Mouse (Mus musculus): ENCODE data around the gene Eepd1. TPM values are rescaled to one million over a fixed set of nuclear protein-coding genes. Genes with fewer than 3 reads are reported as not detected.

Eepd1 gene
- total RNA-seq, 2 experiments from 2014 or later: 99.2 to 114 TPM

DNA sequence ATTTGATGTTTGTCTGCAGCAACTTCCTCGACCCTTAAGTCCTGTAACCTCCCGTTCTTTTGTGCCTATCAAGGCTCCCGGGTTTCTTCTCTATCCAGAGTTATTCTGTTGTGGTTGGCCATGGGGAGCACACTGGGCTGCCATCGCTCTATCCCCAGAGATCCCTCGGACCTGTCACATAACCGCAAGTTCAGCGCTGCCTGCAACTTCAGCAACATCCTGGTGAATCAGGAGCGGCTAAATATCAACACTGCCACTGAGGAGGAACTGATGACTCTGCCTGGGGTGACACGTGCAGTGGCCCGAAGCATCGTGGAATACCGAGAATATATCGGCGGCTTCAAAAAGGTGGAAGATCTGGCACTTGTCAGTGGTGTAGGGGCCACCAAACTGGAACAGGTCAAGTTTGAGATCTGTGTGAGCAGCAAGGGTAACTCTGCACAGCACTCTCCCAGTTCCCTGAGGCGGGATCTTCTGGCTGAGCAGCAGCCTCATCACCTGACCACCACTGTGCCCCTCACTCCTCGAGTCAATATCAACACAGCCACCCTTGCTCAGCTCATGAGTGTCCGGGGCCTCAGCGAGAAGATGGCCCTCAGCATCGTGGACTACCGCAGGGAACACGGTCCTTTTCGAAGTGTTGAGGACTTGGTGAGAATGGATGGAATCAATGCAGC is 1.1 kb downstream of the Eepd1 start:
- Histone ChIP-seq H3K27ac (peak overlapping the region; percentile 98), H3K4me3 (peak overlapping the region; percentile 76)
- peak; percentile 52 for DNase-seq
- intact Hi-C loops (cut with DNase I): loop anchor here (1.0 to 10.0 kb wide), 5 partner anchors 70 to 328 kb away; partner anchors contain the start of genes Herpud2 and Sept7
- TF ChIP-seq CTCF (IDR thresholded peaks at IDR 0.05): no peak

GRCm38 (mm10) chr9:25482999-25483347 is 1.6 kb downstream of the Eepd1 start:
- TF ChIP-seq CTCF (IDR thresholded peaks at IDR 0.05): peak; percentile 54
- DNase-seq: peak; percentile 56
- Histone ChIP-seq H3K4me3 (peak overlapping the region; percentile 76), H3K27ac (peak overlapping the region; percentile 98)
- intact Hi-C loops (cut with DNase I): loop anchor here (1.0 to 10.0 kb wide), 5 partner anchors 69 to 328 kb away; partner anchors contain the start of genes Herpud2 and Sept7

DNA sequence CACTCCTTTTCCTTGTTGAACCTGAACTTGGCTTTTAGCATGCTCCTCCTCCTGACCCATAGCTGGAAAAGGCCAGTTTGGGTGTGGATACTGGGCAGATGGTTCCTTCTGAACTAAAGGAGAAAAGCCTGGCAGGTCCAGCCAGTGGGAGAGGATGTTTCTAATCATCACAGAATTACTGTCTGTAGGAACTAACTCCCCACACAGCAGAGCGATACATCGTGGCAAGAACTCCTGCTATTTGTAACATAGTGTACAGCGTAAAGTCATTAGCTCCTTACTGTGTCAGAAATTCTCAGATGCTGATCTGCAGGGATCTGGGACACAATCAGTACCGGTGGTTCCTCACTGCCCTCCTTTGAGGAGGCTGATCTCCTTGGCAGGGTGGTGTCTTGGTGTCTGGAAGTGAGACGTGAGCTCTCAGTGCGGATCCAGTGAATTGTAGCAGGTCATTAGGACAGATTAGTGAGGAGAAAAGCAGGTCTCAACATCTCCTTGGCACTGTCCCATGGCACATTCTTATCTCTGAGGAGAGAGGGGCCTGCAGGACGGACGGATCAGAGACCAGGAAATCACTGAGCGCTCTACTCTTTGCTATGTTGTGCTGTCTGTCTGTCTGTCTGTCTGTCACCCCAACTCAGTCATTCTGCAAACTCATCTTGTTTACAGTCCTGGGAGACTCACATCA is 2.7 kb downstream of the Eepd1 start:
- Histone ChIP-seq H3K4me3 (peak overlapping the region; percentile 76), H3K27ac (peak overlapping the region; percentile 98)
- no peak for DNase-seq
- intact Hi-C loops (cut with DNase I): loop anchor here (2.0 to 10.0 kb wide), 5 partner anchors 68 to 329 kb away; partner anchors contain the start of genes Herpud2 and Sept7
- no peak for TF ChIP-seq CTCF (IDR thresholded peaks at IDR 0.05)

- intact Hi-C loops (cut with DNase I): loop anchor here (2.0 to 10.0 kb wide), 5 partner anchors 68 to 330 kb away; partner anchors contain the start of genes Herpud2 and Sept7
- Histone ChIP-seq H3K27ac (peak overlapping the region; percentile 98), H3K4me3 (peak overlapping the region; percentile 76)
- no peak for TF ChIP-seq CTCF (IDR thresholded peaks at IDR 0.05)
- DNase-seq: peak; percentile 63
These were observed 3.3 kb downstream of the Eepd1 start for GRCm38 (mm10) chr9:25484619-25484986.

GRCm38 (mm10) chr9:25485006-25485405 is 3.7 kb downstream of the Eepd1 start:
- Histone ChIP-seq H3K27ac (peak overlapping the region; percentile 98), H3K4me3 (peak overlapping the region; percentile 76)
- no peak for TF ChIP-seq CTCF (IDR thresholded peaks at IDR 0.05)
- DNase-seq: no peak
- intact Hi-C loops (cut with DNase I): loop anchor here (2.0 to 10.0 kb wide), 3 partner anchors 166 to 330 kb away; partner anchors contain the start of genes Herpud2 and Sept7

GRCm38 (mm10) chr9:25485406-25485805 is 4.1 kb downstream of the Eepd1 start:
- DNase-seq: no peak
- Histone ChIP-seq H3K27ac (peak overlapping the region; percentile 98), H3K4me3 (peak overlapping the region; percentile 76)
- intact Hi-C loops (cut with DNase I): loop anchor here (2.0 to 10.0 kb wide), 3 partner anchors 167 to 331 kb away; partner anchors contain the start of genes Herpud2 and Sept7
- no peak for TF ChIP-seq CTCF (IDR thresholded peaks at IDR 0.05)

DNA sequence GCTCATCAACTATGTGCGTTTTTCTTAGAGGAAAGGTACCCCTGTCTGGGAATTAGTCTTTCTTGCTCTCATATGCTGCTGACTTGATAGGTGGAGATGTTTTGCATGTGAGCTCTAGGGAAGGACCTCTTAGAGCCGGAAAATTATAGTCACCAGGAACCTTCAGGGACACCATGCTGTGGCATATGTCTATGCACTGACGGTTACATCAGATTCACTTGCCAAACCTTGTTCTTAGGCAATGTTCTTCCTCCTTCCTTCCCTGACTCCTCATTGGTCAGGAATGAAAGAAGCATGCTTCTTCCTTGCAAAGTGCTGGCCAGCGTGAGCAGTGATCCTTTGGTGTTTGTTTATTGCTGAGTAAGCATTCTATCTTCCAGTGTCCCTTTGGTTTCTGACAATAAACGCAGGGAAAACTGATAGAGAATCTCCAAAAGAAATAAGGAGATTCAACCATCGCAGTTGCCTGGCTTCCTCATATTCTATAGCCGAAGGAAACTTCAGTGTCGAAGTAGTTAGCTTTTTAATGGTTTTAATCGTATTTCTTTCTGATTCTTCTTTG is 5.0 kb downstream of the Eepd1 start:
- intact Hi-C loops (cut with DNase I): loop anchor here (10.0 kb wide), 2 partner anchors 232 to 332 kb away; partner anchors contain the start of genes Herpud2 and Sept7
- TF ChIP-seq CTCF (IDR thresholded peaks at IDR 0.05): no peak
- peak overlapping the region; percentile 76 for H3K4me3 ChIP-seq

DNA sequence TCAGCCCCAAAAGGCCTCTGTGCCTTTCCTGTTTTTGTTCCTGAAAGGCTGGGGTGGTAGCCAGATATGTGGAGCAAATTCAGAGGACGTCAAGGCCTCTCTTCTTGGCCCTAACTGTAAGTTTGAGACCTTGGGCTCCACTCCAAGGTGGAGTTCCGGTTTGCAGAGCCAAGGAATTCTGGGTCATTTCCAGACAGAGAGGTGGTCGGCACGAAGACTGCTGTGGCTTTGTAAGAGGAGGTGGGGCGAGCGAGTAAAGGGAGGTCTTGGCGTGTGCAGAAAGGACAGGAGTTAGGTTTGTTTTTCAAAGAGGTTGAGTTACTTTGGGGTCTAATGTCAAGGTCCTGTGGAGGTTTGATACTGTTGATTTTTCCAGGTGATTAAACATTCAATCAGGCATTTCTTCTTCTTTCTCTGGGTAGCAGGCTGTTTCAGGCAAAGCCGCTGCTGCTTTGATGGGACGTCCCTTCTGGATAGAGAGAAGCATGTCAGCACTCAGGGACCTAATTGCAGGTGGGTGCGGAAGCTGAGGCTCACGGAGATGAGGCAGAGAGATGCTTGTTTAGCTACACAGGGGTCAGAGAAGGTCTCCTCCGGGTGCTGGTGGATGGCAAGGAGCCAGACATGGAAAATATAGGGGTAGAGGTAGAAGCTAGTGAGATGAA is 6.2 kb downstream of the Eepd1 start:
- DNase-seq: no peak
- Histone ChIP-seq H3K4me3 (peak overlapping the region; percentile 76), H3K27ac (peak overlapping the region; percentile 98)
- TF ChIP-seq CTCF (IDR thresholded peaks at IDR 0.05): no peak
- intact Hi-C loops (cut with DNase I): loop anchor here (10.0 kb wide), 2 partner anchors 233 to 333 kb away; partner anchors contain the start of genes Herpud2 and Sept7

More for the DNA sequence above, 5.0 kb downstream of the Eepd1 start:
- no peak for DNase-seq
- H3K27ac ChIP-seq: peak overlapping the region; percentile 98

- peak overlapping the region; percentile 76 for H3K4me3 ChIP-seq
- peak overlapping the region; percentile 98 for H3K27ac ChIP-seq
- no peak for DNase-seq
- TF ChIP-seq CTCF (IDR thresholded peaks at IDR 0.05): no peak
- intact Hi-C loops (cut with DNase I): loop anchor here (10.0 kb wide), 2 partner anchors 234 to 334 kb away; partner anchors contain the start of genes Herpud2 and Sept7
These were observed 7.2 kb downstream of the Eepd1 start for GRCm38 (mm10) chr9:25488581-25488980.

GRCm38 (mm10) chr9:25489221-25489960 is 8.0 kb downstream of the Eepd1 start:
- intact Hi-C loops (cut with DNase I): loop anchor here (10.0 kb wide), 2 partner anchors 235 to 335 kb away; partner anchors contain the start of genes Herpud2 and Sept7
- peak overlapping the region; percentile 4 for H3K27ac ChIP-seq
- H3K4me3 ChIP-seq: peak overlapping the region; percentile 26
- no peak for DNase-seq
- no peak for TF ChIP-seq CTCF (IDR thresholded peaks at IDR 0.05)

Data from gastrocnemius, adult 2 months (tissue).